Mouse (Mus musculus): ENCODE data around the gene D430019H16Rik.
A peak's percentile ranks its signal among the peaks of the same experiment; 100 is the strongest.

The D430019H16Rik gene

GRCm38 (mm10) chr12:105453670-105454257, at the start of gene D430019H16Rik:
Gene D430019H16Rik (plus strand): TSS chr12:105453856.
- DNase-seq (ENCODE audit: low spot score in 2 of 2): no peak

DNA sequence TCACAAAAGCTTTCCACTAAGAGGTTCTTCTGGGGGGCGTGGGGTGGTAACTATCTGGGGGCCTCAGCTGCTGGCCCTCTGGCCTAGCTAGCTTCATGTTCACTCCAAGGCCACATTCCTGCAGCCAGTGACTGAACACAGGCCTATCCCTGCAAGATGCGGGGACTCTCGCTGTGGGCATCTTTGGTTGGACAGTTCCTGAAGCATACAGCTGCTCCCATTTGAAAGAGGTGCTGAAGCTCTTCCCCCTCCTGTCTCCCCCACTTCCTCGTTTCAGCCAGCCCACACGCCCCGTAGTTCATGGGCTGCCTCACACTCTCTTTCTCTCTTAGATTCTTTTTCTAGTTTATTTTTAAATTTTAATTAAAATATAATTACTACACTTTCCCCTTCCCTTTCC, 47.6 kb upstream of the D430019H16Rik start:
- no peak for DNase-seq (ENCODE audit: low spot score in 2 of 2)

GRCm38 (mm10) chr12:105413909-105414308, 39.7 kb upstream of the D430019H16Rik start:
- no peak for DNase-seq (ENCODE audit: low spot score in 2 of 2)

DNA sequence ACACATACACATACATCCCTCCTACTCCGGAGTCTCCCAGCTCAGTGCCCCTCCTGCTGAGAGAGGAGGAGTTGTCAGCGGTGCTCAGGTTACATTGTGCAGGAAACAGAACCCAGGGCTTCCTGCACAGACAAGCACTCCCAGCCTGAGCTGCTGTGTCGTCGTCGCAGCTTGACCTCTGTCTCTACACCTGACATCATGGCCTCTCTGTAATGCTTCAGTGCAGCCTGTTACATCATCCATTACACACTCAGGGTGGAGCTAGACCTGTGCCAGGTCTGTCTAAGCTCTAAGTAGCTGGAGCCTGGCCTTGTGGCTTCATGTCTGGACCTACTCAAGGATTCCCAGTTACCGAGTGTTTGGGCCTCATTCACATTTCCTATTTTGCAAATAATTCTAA, 33.2 kb upstream of the D430019H16Rik start:
- no peak for DNase-seq (ENCODE audit: low spot score in 2 of 2)

DNA sequence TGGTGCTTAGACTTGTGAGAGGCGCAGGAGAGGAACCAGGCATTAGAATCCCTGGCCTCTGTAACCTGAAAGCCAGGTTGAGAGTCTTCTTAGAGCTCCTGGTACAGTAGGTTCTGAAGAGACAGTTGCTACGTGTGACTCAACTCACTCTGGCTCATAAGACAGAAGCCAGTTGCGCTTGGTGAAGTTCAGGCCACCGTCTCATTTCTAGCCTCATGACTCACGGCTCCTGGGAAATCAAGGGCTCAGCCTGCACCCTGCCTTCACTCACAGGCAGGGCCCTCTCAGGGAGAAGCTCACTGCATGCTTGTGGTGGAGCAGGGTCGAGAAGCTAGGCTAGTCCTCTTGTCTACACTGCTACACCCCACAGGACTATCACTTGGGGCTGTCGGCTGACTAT, 27.1 kb upstream of the D430019H16Rik start:
- no peak for DNase-seq (ENCODE audit: low spot score in 2 of 2)

- peak in 1 of 2 experiments; percentile 19 for DNase-seq (ENCODE audit: low spot score in 2 of 2)
Measured at GRCm38 (mm10) chr12:105427039-105427757, 26.5 kb upstream of the D430019H16Rik start.

- DNase-seq (ENCODE audit: low spot score in 2 of 2): no peak
Measured at GRCm38 (mm10) chr12:105431872-105432271, 21.8 kb upstream of the D430019H16Rik start.

GRCm38 (mm10) chr12:105432807-105433206, 20.8 kb upstream of the D430019H16Rik start:
- no peak for DNase-seq (ENCODE audit: low spot score in 2 of 2)

- no peak for DNase-seq (ENCODE audit: low spot score in 2 of 2)
Measured at GRCm38 (mm10) chr12:105438259-105438658, 15.4 kb upstream of the D430019H16Rik start.

- DNase-seq (ENCODE audit: low spot score in 2 of 2): no peak
Measured at GRCm38 (mm10) chr12:105439976-105440375, 13.7 kb upstream of the D430019H16Rik start.

GRCm38 (mm10) chr12:105443569-105443968, 10.1 kb upstream of the D430019H16Rik start:
- no peak for DNase-seq (ENCODE audit: low spot score in 2 of 2)

DNA sequence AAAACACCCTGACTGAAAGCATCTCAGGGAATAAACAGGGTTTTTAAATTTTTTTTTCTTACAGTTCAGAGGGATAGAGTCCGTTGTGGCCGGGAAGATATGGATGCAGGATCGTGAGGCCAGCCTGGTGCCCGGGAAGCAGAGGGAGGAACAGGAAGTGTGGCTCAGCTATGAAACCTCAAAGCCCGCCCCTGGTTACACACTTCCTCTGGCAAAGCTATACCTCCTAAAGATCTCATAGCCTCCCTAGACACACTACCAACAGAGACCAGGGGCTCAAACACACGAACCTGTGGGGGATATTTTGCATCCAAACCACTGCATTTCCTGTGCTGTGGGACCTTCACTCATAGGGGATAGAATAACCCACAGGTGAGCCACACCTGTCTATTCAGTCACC, 7.9 kb upstream of the D430019H16Rik start:
- DNase-seq (ENCODE audit: low spot score in 2 of 2): no peak

DNA sequence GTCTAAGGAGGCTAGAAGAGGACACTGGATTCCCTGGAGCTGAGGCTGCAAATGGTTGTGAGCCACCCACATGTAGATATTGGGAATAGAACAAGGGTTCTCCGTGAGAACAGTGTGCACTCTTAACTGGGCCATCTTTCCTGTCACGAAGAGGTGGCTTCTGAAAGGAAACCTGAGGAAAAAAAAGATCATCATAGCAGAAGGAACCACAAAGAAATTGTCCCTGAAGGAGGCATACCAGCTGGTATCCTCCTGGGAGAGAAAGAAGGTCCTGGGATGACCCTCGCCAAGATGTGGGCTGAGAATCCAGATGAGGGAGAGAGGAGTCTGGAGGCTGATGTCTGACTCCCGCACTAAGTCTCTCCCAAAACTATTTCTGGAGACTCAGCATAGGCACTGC, 4.4 kb upstream of the D430019H16Rik start:
- DNase-seq (ENCODE audit: low spot score in 2 of 2): no peak

DNA sequence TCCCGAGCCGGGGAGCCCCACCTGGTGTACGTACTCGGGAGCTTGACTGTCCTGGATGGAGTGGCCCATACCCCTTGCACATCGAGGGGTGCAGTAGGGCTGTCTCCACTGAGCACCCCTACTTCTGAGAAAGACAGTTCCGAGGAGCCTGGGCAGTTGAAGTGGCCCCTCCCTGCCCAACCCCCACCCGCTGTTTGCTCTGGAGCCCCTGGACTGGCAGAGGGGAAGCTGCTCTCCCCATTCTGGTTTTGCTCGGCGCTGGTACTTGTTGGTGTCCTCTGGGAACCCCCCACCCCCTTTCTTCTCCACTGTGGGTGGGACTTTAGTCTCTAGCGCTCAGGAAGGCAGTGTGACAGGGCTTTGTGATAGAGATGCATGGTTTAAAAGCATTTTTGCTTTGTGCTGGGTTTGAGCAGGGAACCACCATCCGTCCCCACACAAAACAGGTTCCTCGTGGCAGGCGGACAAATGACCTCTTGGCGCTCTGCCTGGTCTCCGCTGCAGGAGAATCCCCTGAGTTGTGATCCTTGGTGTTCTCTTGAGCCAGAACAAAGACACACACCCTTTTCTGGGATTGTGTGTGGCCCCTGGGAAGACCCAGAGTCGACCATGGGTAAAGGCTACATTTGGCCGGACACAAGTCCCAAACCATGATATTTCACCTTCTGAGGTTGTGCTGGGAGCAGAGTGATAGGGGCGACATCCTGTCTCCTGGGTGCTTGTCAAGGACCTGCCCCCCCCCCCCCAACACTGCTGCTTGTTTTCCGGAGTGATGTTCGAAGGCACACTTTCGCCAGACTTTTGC, 804 bp downstream of the D430019H16Rik start:
- DNase-seq (ENCODE audit: low spot score in 2 of 2): no peak

- DNase-seq (ENCODE audit: low spot score in 2 of 2): no peak
Measured at GRCm38 (mm10) chr12:105455063-105455559, 1.5 kb downstream of the D430019H16Rik start.

DNA sequence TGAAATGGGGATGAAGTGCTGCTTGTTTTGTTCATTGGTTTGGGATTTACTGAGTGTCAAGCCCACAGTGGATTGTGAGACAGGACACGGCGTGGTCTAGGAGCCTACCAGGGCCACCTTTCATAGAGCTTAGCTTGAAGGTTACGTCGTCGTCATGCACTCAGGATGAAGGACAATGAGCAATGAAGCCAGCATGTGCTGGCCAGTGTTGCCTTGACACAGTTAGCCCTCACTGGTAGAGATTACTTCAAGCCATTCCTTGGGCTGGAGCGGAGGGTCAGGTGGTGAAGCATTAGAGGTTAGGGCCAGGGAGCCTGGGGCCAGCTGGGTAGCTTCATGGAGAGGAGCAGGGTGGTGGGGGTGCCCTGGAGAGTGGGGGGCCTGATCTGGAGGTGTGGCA, 5.1 kb downstream of the D430019H16Rik start:
- no peak for DNase-seq (ENCODE audit: low spot score in 2 of 2)

GRCm38 (mm10) chr12:105461066-105461465, 7.4 kb downstream of the D430019H16Rik start:
- no peak for DNase-seq (ENCODE audit: low spot score in 2 of 2)

- no peak for DNase-seq (ENCODE audit: low spot score in 2 of 2)
Measured at GRCm38 (mm10) chr12:105469026-105469425, 15.4 kb downstream of the D430019H16Rik start.

- no peak for DNase-seq (ENCODE audit: low spot score in 2 of 2)
Measured at GRCm38 (mm10) chr12:105475230-105475911, 21.7 kb downstream of the D430019H16Rik start.

DNA sequence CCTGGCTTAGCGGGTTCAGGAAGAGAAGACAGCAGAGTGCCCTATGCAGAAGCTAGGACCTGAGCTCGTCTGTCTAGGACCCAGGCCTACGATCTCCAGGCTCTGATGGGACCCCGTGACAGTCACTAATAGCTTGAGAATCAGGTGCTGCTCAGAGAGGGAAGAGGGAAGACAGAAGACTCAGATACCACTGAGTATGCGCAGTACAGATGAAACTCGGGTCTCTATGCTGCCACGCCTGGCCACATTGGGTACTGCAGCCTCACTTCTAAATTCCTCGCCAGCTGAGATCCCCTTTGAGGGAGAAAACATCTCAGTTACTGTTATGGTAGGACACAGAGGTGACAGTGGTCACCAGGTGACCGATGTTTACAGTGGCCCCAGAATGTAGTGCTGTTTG, 22.8 kb downstream of the D430019H16Rik start:
- DNase-seq (ENCODE audit: low spot score in 2 of 2): no peak

GRCm38 (mm10) chr12:105476993-105477392, 23.3 kb downstream of the D430019H16Rik start:
- DNase-seq (ENCODE audit: low spot score in 2 of 2): no peak

DNA sequence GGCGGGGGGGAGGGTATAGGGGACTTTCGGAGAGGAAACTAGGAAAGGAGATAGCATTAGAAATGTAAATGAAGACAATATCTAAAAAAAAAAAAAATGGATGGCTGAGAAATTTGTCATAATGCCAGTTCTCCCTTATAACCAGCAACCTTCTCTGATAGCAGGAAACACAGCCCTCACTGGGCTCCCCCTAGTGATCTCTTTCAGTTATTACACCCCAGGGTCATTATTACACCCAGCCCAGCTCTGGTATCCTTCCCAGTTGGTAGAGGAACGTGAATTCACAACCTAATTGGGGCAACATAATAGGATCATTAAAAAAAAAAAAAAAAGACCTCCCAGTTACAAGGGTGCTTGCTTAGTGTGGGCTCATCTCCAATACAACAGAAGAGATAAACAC, 29.8 kb downstream of the D430019H16Rik start:
- DNase-seq (ENCODE audit: low spot score in 2 of 2): no peak

Data from spleen, postnatal 36 days (tissue).